Mouse (Mus musculus) embryo, embryonic 10.5 days (tissue): ENCODE results near the gene Scn7a.

Source experiments
- DNase-seq: peaks from one replicate; pipeline ENCODE4 v3.0.0-alpha.2; 2015; ENCODE audit warnings: low spot score

Gene Scn7a

GRCm38 (mm10) chr2:66784765-66785164 is at the start of gene Scn7a:
Gene Scn7a, minus strand, starts transcription at chr2:66784914.
- DNase-seq: peak; percentile 40

GRCm38 (mm10) chr2:66827729-66828128 is 43.0 kb upstream of the Scn7a start:
- no peak for DNase-seq

GRCm38 (mm10) chr2:66819862-66820559 is 35.3 kb upstream of the Scn7a start:
- DNase-seq: peak; percentile 45

- DNase-seq: peak; percentile 74
These were observed 15.0 kb upstream of the Scn7a start for GRCm38 (mm10) chr2:66799676-66800249.

- no peak for DNase-seq
These were observed 12.8 kb upstream of the Scn7a start for GRCm38 (mm10) chr2:66797493-66797892.

- no peak for DNase-seq
These were observed 6.9 kb upstream of the Scn7a start for GRCm38 (mm10) chr2:66791629-66792028.

GRCm38 (mm10) chr2:66780884-66781283 is 3.8 kb downstream of the Scn7a start:
- no peak for DNase-seq

- no peak for DNase-seq
These were observed 16.7 kb downstream of the Scn7a start for GRCm38 (mm10) chr2:66767980-66768379.

GRCm38 (mm10) chr2:66765170-66765569 is 19.5 kb downstream of the Scn7a start:
- no peak for DNase-seq

- peak; percentile 17 for DNase-seq
These were observed 21.8 kb downstream of the Scn7a start for GRCm38 (mm10) chr2:66762905-66763304.

GRCm38 (mm10) chr2:66728002-66728401 is 56.7 kb downstream of the Scn7a start:
- DNase-seq: no peak

- DNase-seq: no peak
These were observed 57.1 kb downstream of the Scn7a start for GRCm38 (mm10) chr2:66727585-66727974.

- no peak for DNase-seq
These were observed 57.7 kb downstream of the Scn7a start for GRCm38 (mm10) chr2:66726878-66727584.

GRCm38 (mm10) chr2:66712071-66712470 is 72.6 kb downstream of the Scn7a start:
- DNase-seq: no peak

- DNase-seq: no peak
These were observed 92.4 kb downstream of the Scn7a start for GRCm38 (mm10) chr2:66692300-66692699.

GRCm38 (mm10) chr2:66661988-66662387 is 122.7 kb downstream of the Scn7a start:
- DNase-seq: no peak

- DNase-seq: no peak
These were observed 128.3 kb downstream of the Scn7a start for GRCm38 (mm10) chr2:66656430-66656829.

- DNase-seq: no peak
These were observed 129.3 kb downstream of the Scn7a start for GRCm38 (mm10) chr2:66655431-66655830.

- peak; percentile 65 for DNase-seq
These were observed 140.3 kb downstream of the Scn7a start for GRCm38 (mm10) chr2:66644384-66644783.

GRCm38 (mm10) chr2:66634580-66635359 is 149.9 kb downstream of the Scn7a start, which contains the start of gene Scn9a:
Gene Scn9a, minus strand, starts transcription at chr2:66634962.
- DNase-seq: peak; percentile 56

- DNase-seq: no peak
These were observed 152.0 kb downstream of the Scn7a start for GRCm38 (mm10) chr2:66632728-66633127.
